Mouse (Mus musculus): ENCODE data around the gene Ciita. TPM values are rescaled to one million over a fixed set of nuclear protein-coding genes. Genes with fewer than 3 reads are reported as not detected.

The Ciita gene
- polyA plus RNA-seq, 1 experiment from 2014 or later: 0.31 TPM

DNA sequence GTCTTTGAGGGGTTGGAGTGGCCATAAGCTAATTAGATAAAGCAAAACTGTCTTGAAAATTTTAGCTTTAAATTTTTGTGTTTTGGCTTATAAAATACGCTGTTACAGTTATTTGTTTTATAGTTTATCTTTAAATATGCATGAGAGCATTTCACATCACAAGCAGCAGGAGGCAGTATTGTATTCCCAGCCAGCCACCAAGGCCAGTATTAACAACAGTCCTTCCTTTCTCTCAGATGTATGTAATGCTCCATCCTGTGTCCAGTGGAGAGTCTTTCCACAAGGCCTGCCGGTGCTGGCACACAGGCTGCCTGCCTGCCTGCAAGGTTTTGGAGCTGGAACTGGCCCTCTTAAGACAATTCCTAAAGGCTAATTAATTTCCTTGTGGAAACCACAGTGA lies 92.0 kb downstream of the Ciita start:
- H3K27me3 ChIP-seq (ENCODE audit: insufficient read depth, low read length): no peaks in the 10 kb centered on the region
- no peak overlapping the region for H3K27ac ChIP-seq (ENCODE audit: low read depth)
- H3K36me3 ChIP-seq (replicated peaks; ENCODE audit: insufficient read depth, low read length): peaks cover 18% of the 10 kb centered on the region; the same call in 1 of the 2 replicates
- no peak overlapping the region for H3K9ac ChIP-seq (replicated peaks)
- no peaks in the 10 kb centered on the region for H3K9me3 ChIP-seq (ENCODE audit: low read length)
- no peak overlapping the region for H3K4me2 ChIP-seq (ENCODE audit: low read depth, low read length)
- 53% methylated on average over 2 of the region's 2 CpGs for WGBS (ENCODE audit: insufficient replicate concordance)
- ATAC-seq: no peak
- peaks cover 8% of the 10 kb centered on the region for H3K4me1 ChIP-seq (ENCODE audit: insufficient read depth)
- no peak for DNase-seq
- peak; percentile 73 for TF ChIP-seq CTCF (IDR thresholded peaks at IDR 0.05; ENCODE audit: low read depth)
- no peak for TF ChIP-seq EP300 (IDR thresholded peaks at IDR 0.05; ENCODE audit: low read depth)
- H3K4me3 ChIP-seq (ENCODE audit: low read depth, low read length): no peak overlapping the region

DNA sequence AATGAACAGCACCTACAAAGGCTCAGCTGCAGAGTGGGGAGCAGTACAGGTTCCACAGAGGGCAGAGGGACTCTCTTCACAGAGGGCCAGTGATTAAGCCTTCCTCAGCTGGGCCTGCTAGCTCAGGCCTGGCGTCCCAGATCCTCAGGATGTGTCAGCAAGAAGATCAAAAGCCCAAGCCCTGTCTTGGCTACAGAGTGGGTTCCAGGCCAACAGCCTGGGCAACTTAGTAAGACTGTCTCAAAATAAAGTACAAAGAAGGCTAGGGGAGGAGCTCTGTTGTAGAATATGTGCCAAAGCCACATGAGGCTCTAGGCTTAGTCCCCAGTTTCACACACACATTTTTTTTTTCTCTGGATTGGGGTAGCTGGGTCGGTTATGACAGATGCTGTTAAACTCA lies 95.1 kb downstream of the Ciita start:
- TF ChIP-seq EP300 (IDR thresholded peaks at IDR 0.05; ENCODE audit: low read depth): no peak
- TF ChIP-seq CTCF (IDR thresholded peaks at IDR 0.05; ENCODE audit: low read depth): no peak
- Histone ChIP-seq H3K9ac (replicated peaks) (no peak overlapping the region), H3K4me3 (ENCODE audit: low read depth, low read length) (no peak overlapping the region), H3K36me3 (replicated peaks; ENCODE audit: insufficient read depth, low read length) (peaks cover 29% of the 10 kb centered on the region; the same call in 1 of the 2 replicates), H3K27ac (ENCODE audit: low read depth) (no peak overlapping the region), H3K4me2 (ENCODE audit: low read depth, low read length) (no peak overlapping the region), H3K9me3 (ENCODE audit: low read length) (no peaks in the 10 kb centered on the region), H3K27me3 (ENCODE audit: insufficient read depth, low read length) (no peaks in the 10 kb centered on the region), H3K4me1 (ENCODE audit: insufficient read depth) (peaks cover 8% of the 10 kb centered on the region)
- 76% methylated on average over 2 of the region's 2 CpGs for WGBS (ENCODE audit: insufficient replicate concordance)
- DNase-seq: no peak
- no peak for ATAC-seq

DNA sequence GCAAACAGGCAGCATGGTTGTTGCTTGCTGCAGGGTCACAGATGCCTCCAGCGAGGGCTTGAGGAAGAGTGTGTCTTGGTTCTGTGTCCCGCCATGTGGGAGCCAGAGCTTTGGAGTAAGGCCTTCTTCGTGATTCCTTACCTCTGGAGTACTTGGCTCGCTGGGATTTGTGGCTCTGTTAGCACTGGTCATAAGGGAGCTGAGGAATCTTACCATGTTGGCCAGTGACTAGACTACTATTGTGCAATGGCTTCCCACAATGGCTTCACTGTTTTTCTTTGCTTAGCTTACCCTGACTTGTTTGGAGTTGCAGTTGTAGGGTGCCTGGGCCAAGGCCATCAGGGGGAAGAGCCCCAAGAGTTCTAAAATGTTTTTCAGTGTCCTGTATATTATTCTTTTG lies 96.1 kb downstream of the Ciita start:
- TF ChIP-seq CTCF (IDR thresholded peaks at IDR 0.05; ENCODE audit: low read depth): no peak
- TF ChIP-seq EP300 (IDR thresholded peaks at IDR 0.05; ENCODE audit: low read depth): no peak
- ATAC-seq: peak; percentile 53; the same call in 1 of the 2 replicates
- H3K4me2 ChIP-seq (ENCODE audit: low read depth, low read length): no peak overlapping the region
- H3K27ac ChIP-seq (ENCODE audit: low read depth): no peak overlapping the region
- peaks cover 36% of the 10 kb centered on the region for H3K36me3 ChIP-seq (replicated peaks; ENCODE audit: insufficient read depth, low read length)
- H3K9me3 ChIP-seq (ENCODE audit: low read length): no peaks in the 10 kb centered on the region
- no peak overlapping the region for H3K9ac ChIP-seq (replicated peaks)
- WGBS (ENCODE audit: insufficient replicate concordance): 73% methylated on average over 4 of the region's 4 CpGs
- no peak for DNase-seq
- no peak overlapping the region for H3K4me3 ChIP-seq (ENCODE audit: low read depth, low read length)
- H3K27me3 ChIP-seq (ENCODE audit: insufficient read depth, low read length): no peaks in the 10 kb centered on the region
- peaks cover 8% of the 10 kb centered on the region for H3K4me1 ChIP-seq (ENCODE audit: insufficient read depth)

DNA sequence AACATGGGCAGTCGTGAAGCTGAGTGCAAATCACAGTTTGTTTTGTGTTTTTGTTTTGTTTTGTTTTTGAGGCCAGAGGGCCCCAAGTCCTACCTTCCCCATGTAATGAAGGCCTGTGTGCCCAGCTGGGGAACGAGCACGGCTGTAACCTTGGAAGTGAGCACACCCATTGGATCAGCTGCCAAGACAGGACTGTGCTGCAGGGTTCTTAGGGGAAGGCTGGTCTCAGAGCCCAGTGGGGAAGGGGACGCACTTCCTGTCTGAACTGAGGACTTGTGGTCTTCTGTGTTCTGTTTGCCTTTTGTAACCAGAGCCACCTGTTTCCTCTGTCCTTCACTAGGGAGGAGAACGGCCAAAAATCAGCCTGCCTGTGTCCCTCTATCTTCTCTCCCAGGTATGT lies 97.7 kb downstream of the Ciita start:
- Histone ChIP-seq H3K9me3 (ENCODE audit: low read length) (no peaks in the 10 kb centered on the region), H3K4me3 (ENCODE audit: low read depth, low read length) (no peak overlapping the region), H3K27me3 (ENCODE audit: insufficient read depth, low read length) (no peaks in the 10 kb centered on the region), H3K36me3 (replicated peaks; ENCODE audit: insufficient read depth, low read length) (peaks cover 36% of the 10 kb centered on the region), H3K9ac (replicated peaks) (no peak overlapping the region), H3K27ac (ENCODE audit: low read depth) (no peak overlapping the region), H3K4me2 (ENCODE audit: low read depth, low read length) (no peak overlapping the region), H3K4me1 (ENCODE audit: insufficient read depth) (peaks cover 8% of the 10 kb centered on the region)
- DNase-seq (no peak), ATAC-seq (no peak)
- WGBS (ENCODE audit: insufficient replicate concordance): 50% methylated on average over 5 of the region's 5 CpGs
- TF ChIP-seq CTCF (IDR thresholded peaks at IDR 0.05; ENCODE audit: low read depth) (no peak), EP300 (IDR thresholded peaks at IDR 0.05; ENCODE audit: low read depth) (no peak)

Other genes starting within 250 kb of the Ciita start
- gene Emp2, start 166.1 kb upstream of the Ciita start, polyA plus RNA-seq (2015; fragmentation: Nextera tagmentation; extraction: Ambion mirVana): 1.2 and 1.5 TPM in 2 replicates
- 0.07 TPM in 1 of 2 replicates, not detected in the other for gene Tekt5, start 84.6 kb upstream of the Ciita start, polyA plus RNA-seq (2015; fragmentation: Nextera tagmentation; extraction: Ambion mirVana)
- gene Nubp1, start 68.1 kb upstream of the Ciita start, polyA plus RNA-seq (2015; fragmentation: Nextera tagmentation; extraction: Ambion mirVana): 24.3 and 25.8 TPM in 2 replicates
- 0.20 and 0.21 TPM in 2 replicates for gene Tvp23a, start 32.7 kb upstream of the Ciita start, polyA plus RNA-seq (2015; fragmentation: Nextera tagmentation; extraction: Ambion mirVana)
- 2.8 and 4.4 TPM in 2 replicates for gene Dexi, start 63.0 kb downstream of the Ciita start, polyA plus RNA-seq (2015; fragmentation: Nextera tagmentation; extraction: Ambion mirVana)
- 9.5 and 11.3 TPM in 2 replicates for gene Clec16a, start 65.3 kb downstream of the Ciita start, polyA plus RNA-seq (2015; fragmentation: Nextera tagmentation; extraction: Ambion mirVana)